Mouse (Mus musculus) olfactory bulb, adult 2 months (tissue): ENCODE measurements around the gene Bag1.

ENCODE experiments used
- CTCF ChIP-seq: fragments of 200-500 bp; IDR thresholded peaks from 2 replicates; pipeline ENCODE4 v1.5.1; 2012; ENCODE audit warnings: low read depth, mild to moderate bottlenecking, low read length, moderate library complexity; ENCODE audit not compliant: insufficient read depth
- POLR2A ChIP-seq: fragments of 200-500 bp; IDR thresholded peaks from 2 replicates; pipeline ENCODE4 v1.6.1; 2012; ENCODE audit warnings: mild to moderate bottlenecking, low read depth, low read length, moderate library complexity; ENCODE audit not compliant: insufficient read depth

DNA sequence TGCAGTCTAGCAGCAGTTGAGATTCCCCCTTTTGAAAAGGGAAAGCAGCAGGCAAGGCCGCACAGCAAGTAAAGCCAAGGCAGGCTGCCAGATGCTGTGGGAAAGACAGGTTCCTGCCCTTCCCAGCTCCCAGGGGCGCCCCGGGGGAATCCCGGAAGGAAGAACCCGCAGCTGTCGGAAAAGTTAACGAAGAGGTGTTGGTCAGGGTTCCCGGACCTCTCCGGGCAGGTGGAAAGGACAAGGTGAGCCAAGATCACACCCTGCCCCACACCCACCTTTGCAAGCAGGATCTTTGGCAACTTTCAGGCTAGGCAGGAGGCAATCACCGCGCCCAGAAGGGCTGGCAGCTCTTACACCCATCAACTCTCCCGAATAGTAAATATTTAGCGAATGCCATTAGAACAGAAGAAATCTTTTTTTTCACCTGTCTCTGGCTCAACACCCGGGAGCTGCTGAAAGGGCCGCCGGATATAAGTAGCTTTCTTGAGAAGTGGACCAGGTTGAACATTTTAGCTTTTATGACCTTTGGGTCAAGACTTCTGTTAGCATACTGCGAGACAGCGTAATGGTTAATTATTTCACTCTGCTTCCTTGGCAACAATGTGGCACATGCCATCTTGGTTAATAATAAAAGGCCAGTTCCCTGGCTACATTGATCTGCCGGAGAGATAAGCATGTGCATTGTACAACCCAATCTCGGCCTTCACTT, 39.7 kb downstream of the Bag1 start:
- TF ChIP-seq CTCF (no peak), POLR2A (no peak)
